Mouse (Mus musculus) layer of hippocampus, postnatal 14 days (tissue): ENCODE data around the gene Gm11541. TPM values are rescaled to one million over a fixed set of nuclear protein-coding genes. Genes with fewer than 3 reads are reported as not detected.

Experiments
- DNase-seq, 2 experiments: peaks; one replicate each; pipeline ENCODE4 v3.0.0; 2021 to 2022; ENCODE audit warnings: low spot score in 2 of 2, mixed read lengths in 1 of 2
- long read RNA-seq, 2 experiments: library from polyadenylated mRNA; stranded (forward); transcript quantifications; one replicate each; pipeline ENCODE4 v2.0.0; 2021
- total RNA-seq, 2 experiments: library from RNA; stranded (reverse); gene quantifications; 2 replicates each; pipeline ENCODE4 v1.2.3; 2021

The Gm11541 gene
- not detected for total RNA-seq
- long read RNA-seq, experiment 1, partial matches to known transcripts = 0 of 1 reads
- long read RNA-seq, experiment 1, other reads (novel, unspliced or antisense) = 1 of 1 reads
- long read RNA-seq, experiment 2 = 0 reads

GRCm38 (mm10) chr11:94704472-94704871, at the start of gene Gm11541:
TSS of gene Gm11541 (minus strand) at chr11:94704499.
- DNase-seq = no peak

GRCm38 (mm10) chr11:94752946-94753713, 48.8 kb upstream of the Gm11541 start:
- DNase-seq = no peak

GRCm38 (mm10) chr11:94741732-94742272, 37.5 kb upstream of the Gm11541 start, which contains the start of gene Cdc34b:
TSS of gene Cdc34b (plus strand) at chr11:94741782.
- DNase-seq = no peak

GRCm38 (mm10) chr11:94735746-94736145, 31.4 kb upstream of the Gm11541 start:
- no peak for DNase-seq

GRCm38 (mm10) chr11:94732773-94733172, 28.5 kb upstream of the Gm11541 start:
- DNase-seq = peak in 1 of 2 experiments; percentile 18

- DNase-seq = no peak
Observed at GRCm38 (mm10) chr11:94731229-94731628, 26.9 kb upstream of the Gm11541 start.

- DNase-seq = peak; percentile 71 to 84
Observed at GRCm38 (mm10) chr11:94730261-94730660, 26.0 kb upstream of the Gm11541 start.

- DNase-seq = no peak
Observed at GRCm38 (mm10) chr11:94729565-94729964, 25.3 kb upstream of the Gm11541 start.

- no peak for DNase-seq
Observed at GRCm38 (mm10) chr11:94728545-94728944, 24.2 kb upstream of the Gm11541 start.

GRCm38 (mm10) chr11:94727306-94727705, 23.0 kb upstream of the Gm11541 start:
- no peak for DNase-seq

- DNase-seq = no peak
Observed at GRCm38 (mm10) chr11:94719216-94719615, 14.9 kb upstream of the Gm11541 start.

- DNase-seq = no peak
Observed at GRCm38 (mm10) chr11:94718113-94718909, 14.0 kb upstream of the Gm11541 start.

GRCm38 (mm10) chr11:94717239-94717638, 12.9 kb upstream of the Gm11541 start:
- DNase-seq = no peak

GRCm38 (mm10) chr11:94716754-94717153, 12.5 kb upstream of the Gm11541 start:
- no peak for DNase-seq

GRCm38 (mm10) chr11:94715622-94716021, 11.3 kb upstream of the Gm11541 start:
- no peak for DNase-seq

GRCm38 (mm10) chr11:94713246-94713860, 9.1 kb upstream of the Gm11541 start:
- DNase-seq = no peak

GRCm38 (mm10) chr11:94704020-94704419, 279 bp downstream of the Gm11541 start:
- no peak for DNase-seq

- no peak for DNase-seq
Observed at GRCm38 (mm10) chr11:94702216-94702610, 2.1 kb downstream of the Gm11541 start.

- no peak for DNase-seq
Observed at GRCm38 (mm10) chr11:94701401-94702215, 2.7 kb downstream of the Gm11541 start.

GRCm38 (mm10) chr11:94699399-94699798, 4.9 kb downstream of the Gm11541 start:
- DNase-seq = no peak
